Mouse (Mus musculus) cerebellum, postnatal 14 days (tissue): Measurements from ENCODE around the gene Olfr137.

Experiments
- DNase-seq, 2 experiments: peaks; one replicate each; pipeline ENCODE4 v3.0.0; 2021; ENCODE audit warnings: mixed read lengths in 2 of 2

Gene Olfr137

DNA sequence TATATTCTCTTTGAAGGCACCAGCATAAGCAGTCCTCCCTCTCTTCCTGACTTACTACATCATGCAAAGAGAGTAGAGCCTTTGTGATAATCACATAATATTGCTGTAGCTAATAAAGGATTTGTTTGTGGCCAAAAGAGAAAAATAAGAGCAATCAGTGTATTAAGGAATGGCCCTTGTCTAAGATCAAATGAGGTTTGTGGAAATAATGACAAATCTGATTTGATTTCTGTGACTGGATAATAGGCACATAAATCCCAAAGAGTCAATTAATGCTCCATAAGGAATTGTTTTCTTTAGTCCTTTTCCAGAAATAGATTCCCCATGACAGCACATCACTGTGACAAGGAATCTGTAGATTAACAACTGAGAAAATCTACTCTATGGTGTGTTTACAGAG is at the start of gene Olfr137:
TSS of gene Olfr137 (minus strand) at position 101 of the 400 bp plus-strand sequence.
- no peak for DNase-seq

- no peak for DNase-seq
Measured at GRCm38 (mm10) chr17:38329531-38329930, 22.2 kb upstream of the Olfr137 start, which contains the start of gene Olfr136. Gene Olfr136, plus strand, starts transcription at chr17:38329831.

GRCm38 (mm10) chr17:38260735-38261134 is 46.6 kb downstream of the Olfr137 start, which contains the start of gene Olfr138:
Gene Olfr138, plus strand, starts transcription at chr17:38261035.
- DNase-seq = no peak
